Mouse (Mus musculus) myocyte (in vitro differentiated cells): ENCODE measurements at regions not wholly inside any gene's neighbourhood (a gene's known extent, or its start where the extent isn't known, plus 50 kb on each side); places are given as distances from the start of the nearest gene placed in this dataset.

Source experiments
- H3K27me3 ChIP-seq: one replicate; pipeline ENCODE4 v1.6.1; 2011; ENCODE audit not compliant: control insufficient read depth, insufficient read depth, insufficient read length
- H3K36me3 ChIP-seq: one replicate; pipeline ENCODE4 v1.6.1; 2011; ENCODE audit not compliant: control insufficient read depth, insufficient read depth
- H3K4me2 ChIP-seq: one replicate; pipeline ENCODE4 v1.6.1; 2011; ENCODE audit warnings: low read depth, control low read depth
- H3K4me3 ChIP-seq: one replicate; pipeline ENCODE4 v1.5.1; 2011; ENCODE audit warnings: mild to moderate bottlenecking, control low read depth, moderate library complexity
- H3K79me2 ChIP-seq: one replicate; pipeline ENCODE4 v1.6.1; 2011; ENCODE audit not compliant: control insufficient read depth, insufficient read depth
- H3ac ChIP-seq: one replicate; pipeline ENCODE4 v1.6.1; 2011; ENCODE audit not compliant: control insufficient read depth, insufficient read length
- CEBPB ChIP-seq: IDR thresholded peaks from 2 replicates; pipeline ENCODE4 v1.6.1; 2011; ENCODE audit warnings: mild to moderate bottlenecking, moderate library complexity; ENCODE audit not compliant: poor library complexity, insufficient read depth, severe bottlenecking
- E2F4 ChIP-seq: IDR thresholded peaks from one replicate; pipeline ENCODE4 v1.6.1; 2011; ENCODE audit warnings: mild to moderate bottlenecking, control low read depth, moderate library complexity; ENCODE audit not compliant: insufficient read depth
- MAX ChIP-seq: IDR thresholded peaks from one replicate; pipeline ENCODE4 v1.6.1; 2011; ENCODE audit warnings: low read depth, mild to moderate bottlenecking, control low read depth
- MYOD1 ChIP-seq, 3 experiments: IDR thresholded peaks; one replicate each; pipeline ENCODE4 v1.6.1; 2011; ENCODE audit warnings: control low read depth in 2 of 3, low read depth in 2 of 3, mild to moderate bottlenecking in 2 of 3, moderate library complexity in 1 of 3; ENCODE audit not compliant: insufficient read length in 2 of 3, control insufficient read depth in 1 of 3
- MYOG ChIP-seq, 3 experiments: IDR thresholded peaks; one replicate each; pipeline ENCODE4 v1.6.1; 2011; ENCODE audit warnings: control low read depth in 2 of 3, low read depth in 2 of 3, mild to moderate bottlenecking in 2 of 3; ENCODE audit not compliant: insufficient read length in 2 of 3, control insufficient read depth in 1 of 3, insufficient read depth in 1 of 3
- POLR2A ChIP-seq: IDR thresholded peaks from one replicate; pipeline ENCODE4 v1.6.1; 2011; ENCODE audit warnings: low read depth, mild to moderate bottlenecking, control low read depth, moderate library complexity; ENCODE audit not compliant: insufficient read length
- POLR2AphosphoS2 ChIP-seq: IDR thresholded peaks from one replicate; pipeline ENCODE4 v1.6.1; 2011; ENCODE audit warnings: low read depth, control low read depth; ENCODE audit not compliant: insufficient read length
- REST ChIP-seq: IDR thresholded peaks from one replicate; pipeline ENCODE4 v1.6.1; 2011; ENCODE audit warnings: mild to moderate bottlenecking, control low read depth, moderate library complexity; ENCODE audit not compliant: insufficient read depth, insufficient read length
- SRF ChIP-seq: IDR thresholded peaks from one replicate; pipeline ENCODE4 v1.6.1; 2011; ENCODE audit warnings: low read depth; ENCODE audit not compliant: control insufficient read depth, insufficient read length
- TCF12 ChIP-seq: IDR thresholded peaks from one replicate; pipeline ENCODE4 v1.6.1; 2011; ENCODE audit warnings: mild to moderate bottlenecking, control low read depth; ENCODE audit not compliant: poor library complexity, insufficient read depth, severe bottlenecking
- TCF3 ChIP-seq: IDR thresholded peaks from one replicate; pipeline ENCODE4 v1.6.1; 2011; ENCODE audit warnings: low read depth, control low read depth; ENCODE audit not compliant: insufficient read length
- USF1 ChIP-seq: IDR thresholded peaks from one replicate; pipeline ENCODE4 v1.6.1; 2011; ENCODE audit warnings: low read depth, mild to moderate bottlenecking, control low read depth, moderate library complexity

DNA sequence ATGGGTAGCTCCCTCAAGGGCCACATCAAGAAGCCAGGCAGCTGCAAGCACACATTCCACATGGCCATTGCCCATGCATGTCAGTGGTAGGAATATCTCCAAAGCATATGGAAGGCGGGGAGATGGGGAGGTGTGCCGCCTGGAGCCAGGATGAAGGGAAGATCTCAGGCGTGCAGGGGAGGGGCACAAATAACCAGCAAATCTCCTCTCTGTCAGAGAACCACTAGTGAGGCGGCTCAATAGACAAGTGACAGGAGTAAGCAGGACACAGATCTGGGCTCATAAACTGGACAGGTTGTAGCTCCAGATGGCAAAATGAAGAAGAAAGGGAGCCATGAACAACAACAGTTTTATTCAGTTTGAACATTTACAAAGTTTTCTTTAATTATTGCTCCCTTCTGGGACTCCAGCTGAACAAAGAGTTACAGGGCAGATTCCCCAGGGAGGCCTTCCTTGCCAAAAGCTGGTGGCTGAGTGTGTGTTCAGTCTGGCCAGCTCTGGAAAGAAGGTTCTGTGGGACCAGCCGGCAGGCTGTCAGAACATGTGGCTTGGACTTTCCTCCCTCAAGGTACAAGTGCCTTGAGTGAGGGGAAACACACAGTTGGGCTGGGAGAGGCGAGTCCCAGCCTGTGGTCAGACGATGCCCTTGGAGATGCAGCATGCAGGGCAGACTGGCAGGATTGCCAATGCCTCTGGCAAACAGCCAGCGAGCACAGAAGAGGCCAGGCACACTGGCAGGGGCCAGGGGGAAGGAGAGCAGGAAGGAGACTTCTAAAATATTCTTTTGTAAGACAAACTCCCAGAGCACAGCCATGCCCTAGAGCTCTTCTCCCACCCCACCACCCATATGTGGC lies 302.7 kb downstream of the Rnf144a start:
- Histone ChIP-seq H3K4me2 (no peak overlapping the region), H3K36me3 (no peaks in the 10 kb centered on the region), H3K27me3 (no peaks in the 10 kb centered on the region), H3K79me2 (no peaks in the 10 kb centered on the region), H3K4me3 (no peak overlapping the region), H3ac (no peak overlapping the region)
- TF ChIP-seq POLR2A (no peak), E2F4 (no peak), MYOD1 (IDR thresholded peaks at IDR 0.05; ENCODE audit: control insufficient read depth in 1 of 3, insufficient read length in 2 of 3, low read depth in 2 of 3) (no peak), MAX (no peak), USF1 (no peak), MYOG (IDR thresholded peaks at IDR 0.05; ENCODE audit: control insufficient read depth in 1 of 3, insufficient read depth in 1 of 3, insufficient read length in 2 of 3, low read depth in 2 of 3) (no peak), SRF (no peak), CEBPB (no peak)

DNA sequence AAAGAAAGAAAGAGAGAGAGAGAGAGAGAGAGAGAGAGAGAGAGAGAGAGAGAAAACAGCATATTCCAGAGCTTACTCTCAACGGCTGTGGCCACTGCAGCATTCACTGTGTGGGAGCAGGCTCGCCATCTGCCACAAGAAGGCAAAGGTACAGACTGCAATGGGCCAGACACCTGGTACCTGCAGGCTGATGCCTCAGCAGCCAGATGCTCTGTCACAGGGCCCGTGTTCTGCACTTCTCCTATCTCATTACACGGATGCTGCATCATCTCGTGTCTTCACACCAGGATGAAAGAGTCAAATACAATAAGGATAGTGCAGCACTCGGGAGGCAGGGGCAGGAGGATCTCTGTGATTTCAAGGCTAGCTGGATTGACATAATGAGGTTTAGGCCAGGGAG lies 305.2 kb downstream of the Rnf144a start:
- Histone ChIP-seq H3K27me3 (no peaks in the 10 kb centered on the region), H3K36me3 (no peaks in the 10 kb centered on the region), H3K4me3 (no peak overlapping the region), H3K4me2 (no peak overlapping the region), H3K79me2 (no peaks in the 10 kb centered on the region), H3ac (no peak overlapping the region)
- TF ChIP-seq MAX (no peak), MYOD1 (IDR thresholded peaks at IDR 0.05; ENCODE audit: control insufficient read depth in 1 of 3, insufficient read length in 2 of 3, low read depth in 2 of 3) (no peak), USF1 (no peak), E2F4 (no peak), POLR2A (no peak)

DNA sequence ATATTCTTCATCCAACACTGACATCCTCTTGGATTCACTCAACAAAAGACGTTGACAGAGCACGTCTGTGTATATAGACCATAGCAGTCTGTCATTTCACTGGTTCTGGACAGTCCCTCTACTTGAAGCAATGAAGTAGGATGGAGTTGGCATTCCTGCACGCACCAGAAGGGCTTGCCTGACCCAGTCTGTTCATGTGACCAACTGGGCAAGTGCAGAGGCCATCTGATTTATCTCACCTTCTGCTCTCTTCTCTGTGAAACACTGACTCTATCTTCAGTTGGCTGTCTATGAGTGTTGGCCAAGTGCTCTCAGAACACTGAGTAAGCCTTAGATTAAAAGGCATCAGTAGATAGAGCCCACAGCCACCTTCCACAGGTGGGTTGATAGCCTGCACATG lies 310.7 kb downstream of the Rnf144a start:
- TF ChIP-seq POLR2A (no peak), TCF3 (no peak), SRF (no peak), POLR2AphosphoS2 (no peak), REST (no peak), E2F4 (no peak), MYOD1 (IDR thresholded peaks at IDR 0.05; ENCODE audit: control insufficient read depth in 1 of 3, insufficient read length in 2 of 3, low read depth in 2 of 3) (no peak)
- H3K79me2 ChIP-seq: no peaks in the 10 kb centered on the region
- no peak overlapping the region for H3ac ChIP-seq
- no peak overlapping the region for H3K4me3 ChIP-seq
- no peaks in the 10 kb centered on the region for H3K36me3 ChIP-seq
- H3K27me3 ChIP-seq: no peaks in the 10 kb centered on the region
- H3K4me2 ChIP-seq: no peak overlapping the region

DNA sequence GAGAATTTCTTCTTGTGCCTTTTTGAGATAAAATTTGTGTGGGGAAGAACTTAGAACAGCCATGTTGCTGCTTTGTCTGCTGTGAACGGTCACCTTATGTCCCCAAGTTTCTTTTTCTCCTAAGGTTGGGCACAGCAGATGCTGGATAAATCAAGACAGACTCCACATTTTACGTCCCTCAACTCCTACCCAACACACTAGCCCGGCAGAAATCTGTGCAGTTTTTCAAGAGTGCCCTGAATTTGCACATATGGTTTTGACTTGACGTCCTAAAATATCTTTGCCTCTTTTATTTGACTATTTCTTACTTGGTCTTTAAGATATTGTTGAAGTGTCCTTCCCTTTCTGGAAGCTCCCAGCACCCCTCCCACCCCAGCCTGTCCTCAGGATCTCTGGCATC lies 312.7 kb downstream of the Rnf144a start:
- H3K79me2 ChIP-seq: no peaks in the 10 kb centered on the region
- no peak overlapping the region for H3ac ChIP-seq
- H3K4me3 ChIP-seq: no peak overlapping the region
- no peak overlapping the region for H3K4me2 ChIP-seq
- no peaks in the 10 kb centered on the region for H3K36me3 ChIP-seq
- TF ChIP-seq POLR2AphosphoS2 (no peak), MAX (no peak), E2F4 (no peak)
- no peaks in the 10 kb centered on the region for H3K27me3 ChIP-seq

DNA sequence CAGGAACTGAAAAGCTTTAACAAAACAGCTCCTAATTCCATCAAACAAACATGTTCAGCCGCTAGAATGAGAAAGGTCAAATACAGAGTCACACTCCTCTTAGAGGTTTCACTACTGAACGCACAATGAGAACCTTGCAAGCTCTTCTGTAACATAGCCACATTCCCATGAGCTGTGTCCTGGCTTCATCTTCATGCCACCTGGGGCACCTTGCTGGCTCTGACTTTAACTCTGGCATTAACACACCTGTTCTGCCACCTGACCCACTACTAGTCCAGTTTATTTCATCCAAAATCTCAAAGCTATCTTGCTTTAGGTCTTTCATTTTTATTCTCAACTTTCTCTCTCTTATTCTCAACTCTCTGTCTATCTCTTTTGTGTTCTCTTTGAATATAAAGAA lies 314.9 kb downstream of the Rnf144a start:
- H3K4me3 ChIP-seq: no peak overlapping the region
- no peak overlapping the region for H3ac ChIP-seq
- H3K27me3 ChIP-seq: no peaks in the 10 kb centered on the region
- no peaks in the 10 kb centered on the region for H3K36me3 ChIP-seq
- H3K79me2 ChIP-seq: no peaks in the 10 kb centered on the region
- TF ChIP-seq SRF: no peak
- TF ChIP-seq CEBPB: no peak
- no peak for TF ChIP-seq TCF3
- TF ChIP-seq MYOD1 (IDR thresholded peaks at IDR 0.05; ENCODE audit: control insufficient read depth in 1 of 3, insufficient read length in 2 of 3, low read depth in 2 of 3): no peak
- TF ChIP-seq E2F4: no peak
- TF ChIP-seq POLR2AphosphoS2: no peak
- TF ChIP-seq MAX: no peak
- no peak for TF ChIP-seq REST
- no peak for TF ChIP-seq USF1
- no peak for TF ChIP-seq POLR2A
- TF ChIP-seq TCF12: no peak
- no peak for TF ChIP-seq MYOG (IDR thresholded peaks at IDR 0.05; ENCODE audit: control insufficient read depth in 1 of 3, insufficient read depth in 1 of 3, insufficient read length in 2 of 3, low read depth in 2 of 3)
- no peak overlapping the region for H3K4me2 ChIP-seq
